Mouse (Mus musculus): ENCODE data around the gene Upf1. TPM values are rescaled to one million over a fixed set of nuclear protein-coding genes. Genes with fewer than 3 reads are reported as not detected.
A peak's percentile ranks its signal among the peaks of the same experiment; 100 is the strongest.

Gene Upf1
- total RNA-seq, 2 experiments from 2014 or later = 41.3 to 44.0 TPM

DNA sequence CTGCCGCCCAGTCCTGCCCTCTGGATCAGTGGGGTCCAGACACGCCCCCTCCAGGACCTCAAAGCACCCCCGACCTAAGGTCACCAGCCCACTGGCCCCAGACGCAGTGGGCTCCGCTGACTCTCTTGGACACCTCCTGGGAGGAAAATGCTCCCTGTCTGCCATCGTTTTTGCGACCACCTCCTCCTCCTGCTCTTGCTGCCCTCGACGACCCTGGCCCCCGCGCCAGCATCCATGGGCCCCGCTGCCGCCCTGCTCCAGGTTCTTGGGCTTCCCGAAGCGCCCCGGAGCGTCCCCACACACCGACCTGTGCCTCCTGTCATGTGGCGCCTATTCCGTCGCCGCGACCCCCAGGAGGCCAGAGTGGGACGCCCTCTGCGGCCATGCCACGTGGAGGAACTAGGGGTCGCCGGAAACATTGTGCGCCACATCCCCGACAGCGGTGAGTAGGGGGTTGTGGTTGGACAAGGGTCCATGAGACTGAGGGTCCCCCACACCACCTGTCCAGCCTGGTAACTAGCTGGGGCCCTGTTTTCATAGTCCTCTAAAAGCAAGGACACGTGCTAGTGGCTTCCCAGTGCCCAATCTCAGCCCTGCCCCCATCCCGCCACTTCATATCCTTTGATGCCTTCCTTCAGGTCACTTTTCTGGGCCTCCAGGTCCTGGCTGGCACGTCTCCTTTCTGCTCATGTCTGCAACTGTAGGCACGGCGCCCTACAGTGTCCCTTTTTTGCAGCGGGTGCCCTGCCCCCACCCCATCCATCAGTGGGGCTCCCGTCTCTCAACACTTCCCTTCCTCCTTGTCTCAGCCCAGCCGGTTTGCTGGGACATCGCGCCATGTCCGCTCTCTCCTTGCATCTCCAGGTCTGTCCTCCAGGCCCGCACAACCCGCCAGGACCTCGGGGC is 23.0 kb downstream of the Upf1 start:
- intact Hi-C loops (cut with DNase I) = no loop called here
- no peak for DNase-seq

DNA sequence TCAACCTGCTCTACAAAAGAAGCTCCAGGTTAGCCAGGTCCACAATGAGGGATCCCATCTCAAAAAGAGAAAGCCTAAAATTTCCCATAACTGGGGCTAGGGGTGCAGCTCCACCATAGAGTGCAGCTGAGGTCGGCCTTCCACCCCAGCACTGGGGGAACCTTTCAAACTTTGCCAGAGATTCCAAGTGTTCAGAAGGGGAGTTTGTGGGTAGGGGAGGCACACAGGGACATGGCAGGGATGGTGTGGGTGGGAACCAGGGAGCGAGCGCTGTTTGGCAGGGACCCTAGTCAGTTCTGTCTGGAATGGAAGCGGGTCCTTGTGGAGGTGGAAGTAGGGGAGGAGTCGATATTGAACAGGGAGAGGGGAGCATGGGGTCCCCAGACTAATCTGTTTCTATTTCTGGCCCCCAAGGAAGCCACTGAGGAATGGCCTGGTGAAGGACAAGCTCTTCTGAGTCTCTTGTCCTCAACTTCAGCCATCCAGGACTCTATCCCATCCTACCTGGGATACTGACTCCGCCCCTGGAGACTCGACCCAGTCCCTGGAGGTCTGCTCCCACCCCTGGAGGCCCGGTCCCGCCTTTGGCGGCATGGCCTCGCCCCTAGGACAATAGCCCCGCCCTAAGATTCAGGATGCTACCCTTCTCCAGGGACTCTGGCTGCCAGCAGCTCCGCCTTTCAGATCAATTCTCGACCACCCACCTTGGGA is 23.8 kb downstream of the Upf1 start, which contains the start of gene Gdf1:
Gene Gdf1 (plus strand): TSS at position 694 of the 711 bp plus-strand sequence.
- no peak for DNase-seq
- intact Hi-C loops (cut with DNase I) = no loop called here

DNA sequence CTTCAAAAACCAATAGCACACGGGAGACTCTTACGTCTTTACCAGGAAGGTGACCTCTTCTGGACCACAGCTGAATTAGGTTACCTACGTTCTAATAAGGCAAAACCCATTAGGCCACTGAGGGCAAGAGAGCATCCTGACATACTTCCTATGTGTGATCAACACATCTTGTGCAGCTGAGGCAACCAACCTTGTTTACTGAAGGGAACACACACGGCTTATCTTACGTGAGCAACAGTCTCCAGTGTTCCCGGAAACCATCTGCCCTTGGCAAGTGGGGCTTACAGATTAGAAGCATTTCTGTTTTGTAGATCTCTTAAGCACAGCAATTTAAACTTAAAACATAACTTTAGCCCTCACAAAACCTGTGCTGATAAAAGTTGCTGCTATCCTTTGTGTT is 25.6 kb downstream of the Upf1 start:
- DNase-seq = no peak
- intact Hi-C loops (cut with DNase I) = no loop called here

DNA sequence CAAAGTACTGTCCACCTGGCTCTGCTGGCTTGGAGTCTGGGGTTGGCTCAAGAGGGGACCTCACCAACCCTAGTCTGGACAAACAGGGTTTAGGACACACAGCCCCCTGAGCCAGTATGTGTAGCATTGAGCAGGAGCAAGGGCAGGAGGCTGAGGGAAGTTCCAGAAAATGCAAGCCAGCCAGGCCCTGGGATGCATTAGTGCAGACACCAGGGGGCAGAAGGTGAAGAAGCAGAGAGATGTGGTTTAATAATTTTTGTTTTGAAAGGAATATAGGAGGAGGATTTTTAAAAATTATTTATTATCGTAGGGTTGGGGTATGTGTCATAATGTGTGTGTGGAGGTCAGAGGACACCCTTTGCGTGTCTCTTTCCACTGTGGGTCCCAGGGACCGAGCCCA is 29.4 kb downstream of the Upf1 start:
- DNase-seq = no peak
- intact Hi-C loops (cut with DNase I) = no loop called here

DNA sequence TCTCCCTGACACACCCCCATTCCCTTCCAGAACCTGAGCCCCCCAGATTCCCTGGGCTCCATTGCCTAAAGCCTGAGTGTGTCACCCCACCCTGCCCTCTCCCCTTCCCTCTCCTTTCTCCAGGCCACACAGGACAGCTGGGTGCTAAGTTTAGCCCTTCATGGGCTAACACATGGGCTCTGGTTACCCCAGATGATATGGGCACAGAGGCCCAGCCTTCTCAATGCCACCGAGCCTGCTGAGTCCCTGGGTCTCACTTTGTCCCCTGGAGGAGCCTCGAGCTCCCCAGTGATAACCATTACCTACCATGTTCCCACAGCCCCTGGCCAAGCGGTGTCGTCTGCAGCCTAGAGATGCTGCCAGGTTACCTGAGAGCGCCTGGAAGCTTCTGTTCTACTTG is 35.2 kb downstream of the Upf1 start:
- DNase-seq = no peak
- intact Hi-C loops (cut with DNase I) = no loop called here

DNA sequence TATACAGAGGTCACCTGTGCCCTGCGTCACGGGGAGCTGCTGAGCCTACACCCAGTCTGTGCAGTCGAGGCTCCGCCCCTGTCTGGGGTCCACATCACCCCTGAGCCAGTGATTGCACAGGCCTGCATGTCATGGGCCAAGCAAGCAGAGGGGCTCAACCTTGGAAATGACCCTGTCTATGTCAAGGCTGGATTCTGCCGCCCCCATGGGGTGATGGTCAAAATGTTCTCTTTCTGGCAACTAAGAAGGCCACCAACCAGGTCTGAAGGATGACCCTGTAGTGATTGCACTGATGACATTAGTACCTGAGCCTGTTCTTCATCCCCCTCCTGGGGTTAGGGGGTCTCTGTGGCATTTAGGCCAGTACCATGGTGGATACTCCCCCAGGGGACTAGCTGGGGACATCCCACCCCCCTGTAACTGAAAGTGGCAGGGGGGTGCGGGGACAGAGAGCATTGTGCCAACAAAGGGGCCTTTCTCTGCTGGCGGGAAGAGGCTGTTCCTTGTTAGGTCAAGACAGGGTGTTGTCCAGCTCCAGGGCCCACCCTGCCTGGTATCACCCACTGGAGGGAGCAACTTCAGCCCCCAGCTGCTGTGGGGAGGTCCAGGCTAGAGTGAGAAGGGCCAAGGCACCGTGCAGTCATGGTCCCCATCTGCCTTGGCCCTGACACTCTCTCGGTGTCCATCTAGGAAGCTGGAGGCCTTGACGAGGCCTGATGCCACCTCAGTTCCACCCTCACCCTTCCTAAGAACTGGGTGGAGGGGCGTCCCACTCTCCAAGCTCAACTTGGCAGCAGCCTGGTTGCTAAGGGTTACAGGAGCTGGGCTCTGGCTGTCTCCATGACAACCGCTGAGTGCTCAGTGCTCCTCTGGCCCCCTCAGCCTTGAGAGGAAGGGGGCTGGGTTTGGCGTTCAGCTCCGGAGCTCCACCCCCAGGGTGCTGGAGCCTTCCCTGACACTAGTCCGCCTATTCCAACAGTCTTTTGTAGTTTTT is 36.3 kb downstream of the Upf1 start:
- DNase-seq = peak; percentile 31 to 52
- intact Hi-C loops (cut with DNase I) = no loop called here

DNA sequence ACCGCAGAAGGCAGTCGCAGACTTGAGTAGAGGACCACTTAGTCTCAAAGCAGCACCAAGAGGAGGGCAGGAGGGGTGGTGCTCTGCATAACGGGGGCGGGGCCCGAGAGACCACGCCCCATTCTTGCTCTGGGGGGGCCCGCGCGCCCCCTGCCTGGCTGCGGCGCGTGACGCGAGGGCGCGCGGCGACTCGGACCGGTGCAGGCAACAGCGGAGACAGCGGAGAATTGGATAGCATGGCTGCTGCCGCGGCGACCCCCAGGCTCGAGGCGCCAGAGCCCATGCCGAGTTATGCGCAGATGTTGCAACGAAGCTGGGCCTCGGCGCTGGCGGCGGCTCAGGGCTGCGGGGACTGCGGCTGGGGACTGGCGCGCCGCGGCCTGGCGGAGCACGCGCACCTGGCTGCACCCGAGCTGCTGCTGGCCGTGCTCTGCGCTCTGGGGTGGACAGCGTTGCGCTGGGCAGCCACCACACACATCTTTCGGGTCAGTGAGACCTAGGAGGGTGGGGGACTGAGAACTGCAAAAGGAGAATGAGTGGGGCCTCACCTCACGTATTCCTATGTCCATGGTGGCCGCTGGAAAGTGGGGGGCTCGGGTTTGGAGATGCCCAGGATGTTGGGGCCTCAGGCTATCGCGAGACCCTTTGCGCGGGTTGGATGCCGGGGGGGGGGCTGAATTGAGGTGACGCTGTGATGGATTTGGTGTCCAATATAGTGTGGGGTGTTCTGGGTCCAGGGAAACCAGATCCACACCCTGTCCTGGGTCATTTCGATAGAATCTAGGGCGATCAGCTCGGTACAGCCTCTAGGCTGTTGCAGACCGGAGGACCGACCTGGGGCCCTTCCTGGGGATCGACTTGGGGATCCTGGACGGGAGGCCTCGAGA is 37.2 kb downstream of the Upf1 start, which contains the start of gene Cers1:
Gene Cers1 (plus strand): TSS at position 152 of the 887 bp plus-strand sequence.
- peak; percentile 72 to 74 for DNase-seq

DNA sequence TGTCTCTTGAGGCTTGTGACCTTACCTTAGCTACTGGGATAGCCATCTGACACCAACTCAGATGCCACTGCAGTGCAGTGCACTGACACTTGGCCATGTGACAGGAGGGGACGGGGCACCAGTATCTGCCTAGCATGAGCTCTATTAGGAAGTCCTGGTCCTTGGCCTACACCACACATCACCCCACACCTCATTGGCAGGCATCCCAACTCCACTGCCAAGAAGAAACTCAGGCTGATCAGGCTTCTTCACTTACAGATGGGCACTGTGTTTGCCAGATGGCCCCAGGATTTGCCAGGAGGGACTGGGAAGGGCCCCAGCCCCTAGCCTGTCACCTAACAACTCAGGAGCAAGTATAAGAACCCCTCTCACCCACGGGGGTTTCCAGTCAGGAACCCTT is 39.7 kb downstream of the Upf1 start:
- intact Hi-C loops (cut with DNase I) = no loop called here
- DNase-seq = no peak

More for the DNA sequence above, 37.2 kb downstream of the Upf1 start, which contains the start of gene Cers1:
- intact Hi-C loops (cut with DNase I) = no loop called here

DNA sequence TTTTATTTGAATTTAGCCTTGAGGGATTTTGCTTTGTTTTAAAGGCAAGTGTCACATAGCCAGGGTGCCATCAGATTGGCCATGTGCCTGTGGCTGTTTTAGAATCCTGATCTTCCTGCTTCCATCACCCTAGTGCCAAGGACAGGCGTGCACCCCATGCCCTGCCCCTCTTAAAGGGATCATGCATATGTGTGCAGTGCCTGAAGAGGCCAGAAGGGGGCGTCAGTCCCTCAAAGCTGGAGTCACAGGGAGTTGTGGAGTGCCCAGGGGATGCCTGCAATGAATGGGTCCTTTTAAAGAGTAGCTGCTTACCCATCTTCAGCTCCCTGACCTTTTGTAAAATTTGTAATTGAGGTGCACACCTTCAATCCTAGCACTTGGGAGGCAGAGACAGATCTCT is 43.8 kb downstream of the Upf1 start:
- intact Hi-C loops (cut with DNase I) = no loop called here
- DNase-seq = peak in 1 of 2 experiments; percentile 40

DNA sequence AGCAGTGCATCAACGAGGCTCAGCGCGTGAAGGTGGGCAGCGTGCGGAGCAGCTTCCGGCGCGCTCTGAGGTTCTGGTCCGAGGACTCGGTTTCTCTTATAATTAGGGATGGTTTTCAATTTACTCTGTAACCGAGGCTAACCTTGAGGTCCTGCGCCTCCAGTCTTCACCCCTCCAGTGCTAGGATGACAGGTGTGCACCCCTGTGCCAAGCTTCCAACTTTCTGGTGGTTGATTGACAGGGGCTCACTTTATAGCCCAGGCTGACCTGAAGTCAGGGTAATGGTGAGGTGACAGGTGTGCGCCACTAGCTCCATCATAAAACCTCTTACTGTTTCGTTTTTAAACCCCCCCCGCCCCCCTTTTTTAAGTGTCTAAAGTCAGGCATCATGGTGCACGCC is 50.2 kb downstream of the Upf1 start:
- intact Hi-C loops (cut with DNase I) = no loop called here

DNA sequence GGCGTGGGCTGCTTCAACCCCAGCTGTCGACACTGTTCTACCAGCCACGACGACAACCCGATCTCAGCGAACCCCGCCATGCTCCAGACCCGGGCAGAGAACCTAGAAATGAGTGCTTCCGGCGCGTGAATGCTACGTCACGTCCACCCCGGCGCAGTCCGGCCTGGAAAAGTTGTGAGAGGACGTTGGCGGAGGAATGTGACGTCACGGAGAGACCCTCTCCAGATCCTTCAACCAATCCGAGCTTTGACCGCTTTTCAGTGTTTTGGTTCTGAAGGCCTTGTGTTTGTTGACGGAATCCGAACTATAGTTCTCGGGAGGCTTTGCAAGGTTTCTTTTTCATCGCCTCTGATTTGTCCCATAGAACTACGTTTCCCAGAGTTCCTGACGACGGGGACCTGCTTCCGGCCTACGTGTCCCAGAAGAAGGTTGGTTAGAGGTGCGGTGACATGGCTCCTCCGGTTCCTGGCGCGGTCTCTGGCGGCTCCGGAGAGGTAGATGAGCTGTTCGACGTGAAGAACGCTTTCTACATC is 50.7 kb downstream of the Upf1 start, which contains the start of the genes Ddx49 and Cope:
Gene Ddx49 (minus strand): TSS at position 132 of the 533 bp plus-strand sequence.
Gene Cope (plus strand): TSS at position 161 of the 533 bp plus-strand sequence.
- intact Hi-C loops (cut with DNase I) = no loop called here
- DNase-seq = peak; percentile 90 to 95

More for the DNA sequence above, 50.2 kb downstream of the Upf1 start:
- no peak for DNase-seq

DNA sequence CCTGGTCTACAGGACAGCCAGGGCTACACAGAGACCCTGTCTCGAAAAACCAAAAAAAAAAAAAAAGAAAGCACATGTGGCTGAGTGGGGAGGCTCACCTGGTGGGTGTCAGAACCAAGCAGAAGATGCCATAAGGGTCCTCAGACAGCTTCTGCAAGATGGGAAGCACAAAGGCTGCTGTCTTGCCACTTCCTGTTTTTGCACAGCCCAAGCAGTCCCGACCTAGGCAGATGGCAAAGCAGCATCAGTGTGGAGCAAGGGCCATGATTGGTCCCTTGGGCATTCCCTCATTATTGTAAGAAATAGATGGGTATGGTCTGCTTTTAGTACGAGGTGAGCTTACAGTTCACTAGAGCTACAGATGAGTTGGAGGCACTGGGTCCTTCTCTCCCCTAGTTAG is 52.2 kb downstream of the Upf1 start:
- intact Hi-C loops (cut with DNase I) = no loop called here
- no peak for DNase-seq

DNA sequence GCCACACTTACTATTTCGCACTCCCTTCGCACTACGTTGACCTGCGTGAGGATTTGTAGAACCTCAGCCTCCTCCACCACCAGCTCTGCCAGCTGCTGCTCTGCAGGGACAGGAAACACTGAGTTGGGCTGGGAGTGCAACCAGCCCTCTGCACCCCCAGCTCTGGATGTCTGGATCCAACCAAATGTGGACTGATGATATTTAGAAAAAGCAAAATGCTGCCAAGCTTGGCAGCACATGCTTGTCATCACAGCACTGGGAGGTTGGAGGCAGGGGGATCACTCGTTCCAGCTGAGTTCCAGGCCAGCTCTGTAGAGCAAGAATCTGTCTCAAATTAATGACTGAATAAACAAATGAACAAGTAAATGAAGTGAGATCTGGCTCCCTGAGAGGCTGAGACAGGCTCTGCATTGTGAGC is 59.1 kb downstream of the Upf1 start:
- intact Hi-C loops (cut with DNase I) = no loop called here
- DNase-seq = peak in 1 of 2 experiments; percentile 25

DNA sequence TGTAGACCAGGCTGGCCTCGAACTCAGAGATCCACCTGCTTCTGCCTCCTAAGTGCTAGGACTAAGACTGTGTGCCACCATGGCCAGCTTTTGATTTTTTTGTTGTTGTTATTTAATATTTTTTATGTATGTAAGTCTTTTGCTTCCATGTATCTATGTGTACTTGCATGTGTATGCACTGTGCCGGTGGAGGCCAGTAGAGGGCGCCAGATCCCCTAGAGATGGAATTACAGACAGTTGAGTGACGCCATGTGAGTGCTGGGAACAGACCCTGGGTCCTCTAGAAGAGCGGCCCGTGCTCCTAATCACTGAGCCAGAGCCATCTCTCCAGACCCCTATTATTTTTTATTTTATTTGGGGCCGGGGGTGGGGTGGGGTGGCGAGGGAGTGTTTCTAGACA is 66.3 kb downstream of the Upf1 start:
- intact Hi-C loops (cut with DNase I) = no loop called here

DNA sequence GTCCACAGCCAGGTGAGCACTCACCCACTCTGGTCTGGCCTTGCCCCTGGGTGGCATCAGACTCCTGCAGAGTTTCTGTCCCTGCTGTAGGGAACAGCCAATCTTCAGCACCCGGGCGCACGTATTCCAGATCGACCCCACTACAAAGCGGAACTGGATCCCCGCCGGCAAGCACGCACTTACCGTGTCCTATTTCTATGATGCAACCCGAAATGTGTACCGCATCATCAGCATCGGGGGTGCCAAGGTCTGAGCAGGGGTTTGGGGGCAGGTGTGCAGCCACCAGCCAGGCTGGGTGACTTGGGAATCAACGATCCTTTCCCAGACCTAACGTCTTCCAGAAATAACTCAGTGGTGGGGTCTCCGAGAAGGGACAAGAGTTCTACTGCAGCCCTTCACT is 67.8 kb downstream of the Upf1 start:
- intact Hi-C loops (cut with DNase I) = no loop called here

More for the DNA sequence above, 66.3 kb downstream of the Upf1 start:
- DNase-seq = no peak

DNA sequence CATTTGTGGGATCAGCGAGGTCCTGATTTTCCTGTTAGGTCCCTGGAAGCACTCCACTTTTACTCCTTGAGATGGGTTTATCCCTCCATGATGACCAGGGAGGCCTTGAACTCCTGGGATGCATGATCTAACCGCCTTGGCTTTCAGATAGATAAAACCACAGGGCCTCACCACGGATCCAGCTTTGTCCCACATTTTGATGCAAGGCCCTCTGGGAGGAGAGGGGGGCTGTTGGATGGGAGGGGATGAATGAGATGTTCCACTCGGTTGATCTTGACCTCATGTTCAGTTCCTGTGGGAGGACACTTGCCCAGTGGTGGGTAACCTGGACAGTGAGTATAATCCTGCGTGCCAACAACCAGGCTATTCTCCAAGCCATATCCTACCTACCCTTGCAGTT is 68.7 kb downstream of the Upf1 start:
- DNase-seq = no peak
- intact Hi-C loops (cut with DNase I) = no loop called here

More for the DNA sequence above, 67.8 kb downstream of the Upf1 start:
- no peak for DNase-seq

DNA sequence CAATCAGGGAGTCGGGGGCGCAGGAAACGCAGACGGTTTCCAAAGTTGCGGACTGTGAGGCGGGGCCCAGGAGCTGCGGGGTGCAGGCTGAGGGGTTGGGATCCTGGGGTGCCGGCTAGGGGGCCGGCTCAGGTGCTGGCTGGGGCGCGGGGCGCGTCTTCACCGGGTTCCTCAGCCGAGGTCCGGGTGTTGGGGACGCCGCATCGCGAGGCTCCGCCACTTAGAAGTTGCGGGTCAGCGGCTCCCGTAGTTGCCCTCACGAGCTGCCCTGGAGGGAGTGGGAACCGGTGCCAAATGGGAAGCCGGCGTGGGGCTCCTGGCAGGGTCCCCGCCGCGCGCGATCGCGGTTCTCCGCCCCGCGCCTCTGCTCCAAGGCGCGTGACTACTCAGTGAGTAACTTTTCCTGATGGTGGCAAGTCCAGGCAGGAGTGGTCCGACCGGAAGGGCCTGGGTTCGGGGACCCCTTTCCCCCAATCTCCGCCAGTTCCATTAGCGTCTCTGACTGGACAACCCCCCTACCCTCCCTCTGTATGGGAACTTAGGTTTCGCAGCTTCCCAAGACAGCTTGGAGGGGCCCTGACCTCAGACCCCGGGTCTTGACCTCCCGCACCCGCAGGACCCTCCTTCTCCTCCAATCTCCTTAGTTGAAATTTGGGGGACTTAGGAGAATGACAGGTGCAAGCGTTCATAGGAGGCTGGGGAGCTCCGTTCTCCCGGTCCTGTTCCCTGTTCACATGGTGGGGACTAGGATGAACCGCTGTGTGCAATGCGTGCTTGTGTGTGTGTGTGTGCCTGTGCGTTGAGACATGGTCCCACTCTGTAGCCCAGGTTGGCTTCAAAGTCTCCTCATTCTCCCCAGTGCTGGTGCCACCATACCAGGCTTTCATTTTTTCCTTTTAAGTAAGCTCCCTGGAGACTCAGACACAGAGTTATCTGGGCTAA is 69.7 kb downstream of the Upf1 start:
- DNase-seq = peak in 1 of 2 experiments; percentile 59
- intact Hi-C loops (cut with DNase I) = no loop called here
